Mouse (Mus musculus): Measurements from ENCODE around the gene Skap1. TPM values are rescaled to one million over a fixed set of nuclear protein-coding genes. Genes with fewer than 3 reads are reported as not detected.

Skap1 gene
- not detected in 2 replicates for polyA plus RNA-seq (2012; ENCODE audit: insufficient read depth, insufficient read length, missing spikeins)

GRCm38 (mm10) chr11:96463986-96464715 lies at the start of gene Skap1:
Gene Skap1 (plus strand): TSS chr11:96464593.
- no peaks in the 10 kb centered on the region for H3K4me1 ChIP-seq (ENCODE audit: control insufficient read depth, insufficient read depth, insufficient read length, low read length)
- no peak within 1 kb of the TSS for H3K27ac ChIP-seq (replicated peaks; ENCODE audit: low read depth, low read length)
- H3K4me3 ChIP-seq (ENCODE audit: insufficient read depth, low read depth, low read length), result no peak within 1 kb of the TSS

GRCm38 (mm10) chr11:96421074-96421473 lies 43.3 kb upstream of the Skap1 start:
- H3K4me1 ChIP-seq (ENCODE audit: control insufficient read depth, insufficient read depth, insufficient read length, low read length), result no peaks in the 10 kb centered on the region
- H3K27ac ChIP-seq (replicated peaks; ENCODE audit: low read depth, low read length), result no peak overlapping the region
- no peak overlapping the region for H3K4me3 ChIP-seq (ENCODE audit: insufficient read depth, low read depth, low read length)

GRCm38 (mm10) chr11:96421517-96422265 lies 42.7 kb upstream of the Skap1 start:
- Histone ChIP-seq H3K27ac (replicated peaks; ENCODE audit: low read depth, low read length) (no peak overlapping the region), H3K4me1 (ENCODE audit: control insufficient read depth, insufficient read depth, insufficient read length, low read length) (peaks cover under 1% of the 10 kb centered on the region; the same call in 1 of the 2 replicates), H3K4me3 (ENCODE audit: insufficient read depth, low read depth, low read length) (no peak overlapping the region)

GRCm38 (mm10) chr11:96425193-96425592 lies 39.2 kb upstream of the Skap1 start:
- Histone ChIP-seq H3K4me1 (ENCODE audit: control insufficient read depth, insufficient read depth, insufficient read length, low read length) (peaks cover 3% of the 10 kb centered on the region; the same call in 1 of the 2 replicates), H3K4me3 (ENCODE audit: insufficient read depth, low read depth, low read length) (no peak overlapping the region), H3K27ac (replicated peaks; ENCODE audit: low read depth, low read length) (no peak overlapping the region)

- H3K4me1 ChIP-seq (ENCODE audit: control insufficient read depth, insufficient read depth, insufficient read length, low read length), result peaks cover 3% of the 10 kb centered on the region; the same call in 1 of the 2 replicates
- H3K27ac ChIP-seq (replicated peaks; ENCODE audit: low read depth, low read length), result no peak overlapping the region
- no peak overlapping the region for H3K4me3 ChIP-seq (ENCODE audit: insufficient read depth, low read depth, low read length)
These were observed 38.2 kb upstream of the Skap1 start for GRCm38 (mm10) chr11:96426191-96426590.

- no peak overlapping the region for H3K27ac ChIP-seq (replicated peaks; ENCODE audit: low read depth, low read length)
These were observed 37.6 kb upstream of the Skap1 start for GRCm38 (mm10) chr11:96426805-96427204.

GRCm38 (mm10) chr11:96429062-96429461 lies 35.3 kb upstream of the Skap1 start:
- H3K4me3 ChIP-seq (ENCODE audit: insufficient read depth, low read depth, low read length), result no peak overlapping the region
- H3K4me1 ChIP-seq (ENCODE audit: control insufficient read depth, insufficient read depth, insufficient read length, low read length), result peaks cover 3% of the 10 kb centered on the region; the same call in 1 of the 2 replicates
- H3K27ac ChIP-seq (replicated peaks; ENCODE audit: low read depth, low read length), result no peak overlapping the region

More at GRCm38 (mm10) chr11:96426805-96427204, 37.6 kb upstream of the Skap1 start:
- no peak overlapping the region for H3K4me3 ChIP-seq (ENCODE audit: insufficient read depth, low read depth, low read length)
- peaks cover 3% of the 10 kb centered on the region; the same call in 1 of the 2 replicates for H3K4me1 ChIP-seq (ENCODE audit: control insufficient read depth, insufficient read depth, insufficient read length, low read length)

- Histone ChIP-seq H3K4me1 (ENCODE audit: control insufficient read depth, insufficient read depth, insufficient read length, low read length) (peaks cover 3% of the 10 kb centered on the region; the same call in 1 of the 2 replicates), H3K27ac (replicated peaks; ENCODE audit: low read depth, low read length) (no peak overlapping the region), H3K4me3 (ENCODE audit: insufficient read depth, low read depth, low read length) (no peak overlapping the region)
These were observed 34.5 kb upstream of the Skap1 start for GRCm38 (mm10) chr11:96429891-96430290.

- H3K4me1 ChIP-seq (ENCODE audit: control insufficient read depth, insufficient read depth, insufficient read length, low read length), result peaks cover under 1% of the 10 kb centered on the region; the same call in 1 of the 2 replicates
- no peak overlapping the region for H3K27ac ChIP-seq (replicated peaks; ENCODE audit: low read depth, low read length)
- H3K4me3 ChIP-seq (ENCODE audit: insufficient read depth, low read depth, low read length), result no peak overlapping the region
These were observed 32.5 kb upstream of the Skap1 start for GRCm38 (mm10) chr11:96431871-96432270.

- Histone ChIP-seq H3K4me3 (ENCODE audit: insufficient read depth, low read depth, low read length) (no peak overlapping the region), H3K27ac (replicated peaks; ENCODE audit: low read depth, low read length) (no peak overlapping the region), H3K4me1 (ENCODE audit: control insufficient read depth, insufficient read depth, insufficient read length, low read length) (no peaks in the 10 kb centered on the region)
These were observed 29.5 kb upstream of the Skap1 start for GRCm38 (mm10) chr11:96434888-96435287.

GRCm38 (mm10) chr11:96436525-96436924 lies 27.9 kb upstream of the Skap1 start:
- Histone ChIP-seq H3K27ac (replicated peaks; ENCODE audit: low read depth, low read length) (no peak overlapping the region), H3K4me1 (ENCODE audit: control insufficient read depth, insufficient read depth, insufficient read length, low read length) (no peaks in the 10 kb centered on the region), H3K4me3 (ENCODE audit: insufficient read depth, low read depth, low read length) (no peak overlapping the region)

- Histone ChIP-seq H3K27ac (replicated peaks; ENCODE audit: low read depth, low read length) (no peak overlapping the region), H3K4me3 (ENCODE audit: insufficient read depth, low read depth, low read length) (no peak overlapping the region), H3K4me1 (ENCODE audit: control insufficient read depth, insufficient read depth, insufficient read length, low read length) (no peaks in the 10 kb centered on the region)
These were observed 25.6 kb upstream of the Skap1 start for GRCm38 (mm10) chr11:96438787-96439186.

- Histone ChIP-seq H3K27ac (replicated peaks; ENCODE audit: low read depth, low read length) (no peak overlapping the region), H3K4me3 (ENCODE audit: insufficient read depth, low read depth, low read length) (no peak overlapping the region)
These were observed 22.7 kb upstream of the Skap1 start for GRCm38 (mm10) chr11:96441546-96442185.

GRCm38 (mm10) chr11:96442468-96442867 lies 21.9 kb upstream of the Skap1 start:
- no peak overlapping the region for H3K27ac ChIP-seq (replicated peaks; ENCODE audit: low read depth, low read length)
- H3K4me3 ChIP-seq (ENCODE audit: insufficient read depth, low read depth, low read length), result no peak overlapping the region
- no peaks in the 10 kb centered on the region for H3K4me1 ChIP-seq (ENCODE audit: control insufficient read depth, insufficient read depth, insufficient read length, low read length)

More at GRCm38 (mm10) chr11:96441546-96442185, 22.7 kb upstream of the Skap1 start:
- no peaks in the 10 kb centered on the region for H3K4me1 ChIP-seq (ENCODE audit: control insufficient read depth, insufficient read depth, insufficient read length, low read length)

GRCm38 (mm10) chr11:96447931-96448330 lies 16.5 kb upstream of the Skap1 start:
- Histone ChIP-seq H3K4me1 (ENCODE audit: control insufficient read depth, insufficient read depth, insufficient read length, low read length) (no peaks in the 10 kb centered on the region), H3K4me3 (ENCODE audit: insufficient read depth, low read depth, low read length) (no peak overlapping the region), H3K27ac (replicated peaks; ENCODE audit: low read depth, low read length) (no peak overlapping the region)
